Mouse (Mus musculus) CD4-positive, CD25-positive, alpha-beta regulatory T cell, adult 2 months (primary cell): ENCODE measurements around the gene Oxct2b.
"Not testable (repeated sequence)": the region's sequence is repeated elsewhere in the genome, so short reads cannot be mapped to it uniquely, and the experiment has no call there.

ENCODE experiments used
- DNase-seq: peaks from one replicate; pipeline ENCODE4 v3.0.0-alpha.2; 2012; ENCODE audit warnings: low read depth, low spot score

Gene Oxct2b

DNA sequence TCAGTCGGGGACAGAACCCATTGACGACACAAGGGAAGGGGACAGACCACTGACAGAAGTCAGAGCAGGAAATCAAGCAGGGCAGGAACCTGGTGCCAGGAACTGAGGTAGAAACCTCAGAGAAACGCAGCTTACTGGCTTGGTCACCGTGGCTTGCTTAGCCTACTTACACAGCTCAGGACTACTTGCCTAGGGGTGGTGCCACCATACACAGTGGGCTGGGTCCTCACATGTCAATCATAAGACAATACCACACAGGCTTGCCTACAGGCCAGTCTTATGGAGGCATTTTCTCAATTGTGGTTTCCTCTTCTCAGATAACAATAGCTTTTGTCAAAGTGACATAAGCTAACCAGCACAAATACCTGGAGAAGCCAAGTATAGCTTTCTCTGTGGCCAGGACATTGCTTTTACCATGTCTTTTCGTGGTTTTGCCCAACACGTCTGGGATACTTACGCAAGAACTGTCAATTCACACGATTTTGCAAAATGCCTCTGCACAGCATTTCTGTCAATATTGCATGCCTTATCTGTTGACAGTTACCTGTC is 3.8 kb upstream of the Oxct2b start:
- DNase-seq: no peak

DNA sequence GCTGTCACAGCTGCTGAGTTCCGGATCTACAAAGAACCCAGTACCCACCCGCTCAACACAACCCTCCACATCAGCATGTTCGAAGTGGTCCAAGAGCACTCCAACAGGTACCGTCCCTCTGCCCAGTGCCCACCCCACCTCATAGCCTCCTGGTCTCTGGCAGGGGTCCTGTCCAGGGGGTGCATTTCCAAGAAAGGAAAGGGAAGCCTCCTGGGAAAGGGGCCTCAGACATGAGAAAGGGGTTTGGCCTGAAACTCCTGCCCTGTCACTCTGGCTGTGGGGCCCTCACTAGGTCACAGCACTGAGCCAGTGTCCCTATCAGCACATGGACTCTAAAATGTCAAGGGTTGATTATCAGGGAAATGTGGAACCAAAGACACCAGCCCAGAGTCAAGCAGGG is 1.4 kb upstream of the Oxct2b start:
- not testable (repeated sequence) for DNase-seq

- DNase-seq: not testable (repeated sequence)
Observed at GRCm38 (mm10) chr4:123116640-123117039, 574 bp downstream of the Oxct2b start.

- DNase-seq: no peak
Observed at GRCm38 (mm10) chr4:123121286-123121685, 5.2 kb downstream of the Oxct2b start.

- DNase-seq: no peak
Observed at GRCm38 (mm10) chr4:123126626-123127025, 10.6 kb downstream of the Oxct2b start.

GRCm38 (mm10) chr4:123127051-123127450 is 11.0 kb downstream of the Oxct2b start:
- DNase-seq: no peak

DNA sequence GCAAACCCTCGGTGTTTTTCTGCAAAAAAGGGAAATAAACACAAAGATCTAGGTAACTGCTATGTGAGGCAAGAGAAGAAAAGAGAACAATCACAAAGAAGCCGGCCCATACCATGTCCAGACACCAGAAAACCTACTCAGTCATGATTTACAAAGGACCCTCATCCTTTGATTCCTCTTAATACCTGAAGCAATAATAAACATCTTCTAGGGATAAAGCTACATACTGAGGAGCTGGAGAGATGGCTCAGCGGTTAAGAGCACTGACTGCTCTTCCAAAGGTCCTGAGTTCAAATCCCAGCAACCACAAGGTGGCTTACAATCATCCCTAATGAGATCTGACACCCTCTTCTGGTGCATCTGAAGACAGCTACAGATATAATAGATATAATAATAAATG is 21.5 kb downstream of the Oxct2b start:
- DNase-seq: no peak

DNA sequence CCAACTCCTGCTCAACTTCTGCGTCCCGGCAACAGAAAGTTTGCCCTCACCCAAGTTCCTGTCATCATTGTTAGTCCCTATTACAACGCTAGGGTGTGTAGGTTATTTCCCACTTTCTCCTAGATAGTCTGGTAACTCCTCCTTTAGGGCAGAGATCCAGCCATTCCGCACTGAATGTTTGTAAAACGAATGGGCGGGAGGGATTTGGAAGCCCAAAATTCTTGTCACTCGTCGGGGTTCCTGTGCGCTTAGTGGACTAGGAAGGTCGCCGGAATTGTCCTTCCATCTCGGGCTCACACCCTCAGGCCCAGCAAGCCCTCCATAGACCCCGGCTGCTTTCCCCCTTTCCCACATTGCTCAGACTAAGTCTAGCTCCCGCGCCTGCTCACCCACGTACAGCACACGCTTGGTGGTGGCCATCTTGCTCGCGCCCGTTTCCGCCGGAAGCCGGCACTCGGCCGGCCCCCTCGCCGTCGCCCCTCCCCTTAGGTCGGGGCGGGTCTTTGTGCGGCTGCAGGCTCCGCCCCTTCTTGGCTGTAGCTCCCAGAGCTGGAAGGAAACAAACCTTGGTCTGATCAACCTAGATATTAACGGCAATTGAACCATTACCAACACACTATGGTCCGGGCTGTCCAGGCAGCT is 23.6 kb downstream of the Oxct2b start, which contains the start of gene Ppie:
TSS of gene Ppie (minus strand) at position 439 of the 642 bp plus-strand sequence.
- peak; percentile 94 for DNase-seq

GRCm38 (mm10) chr4:123147446-123148150 is 31.5 kb downstream of the Oxct2b start:
- DNase-seq: peak; percentile 12

DNA sequence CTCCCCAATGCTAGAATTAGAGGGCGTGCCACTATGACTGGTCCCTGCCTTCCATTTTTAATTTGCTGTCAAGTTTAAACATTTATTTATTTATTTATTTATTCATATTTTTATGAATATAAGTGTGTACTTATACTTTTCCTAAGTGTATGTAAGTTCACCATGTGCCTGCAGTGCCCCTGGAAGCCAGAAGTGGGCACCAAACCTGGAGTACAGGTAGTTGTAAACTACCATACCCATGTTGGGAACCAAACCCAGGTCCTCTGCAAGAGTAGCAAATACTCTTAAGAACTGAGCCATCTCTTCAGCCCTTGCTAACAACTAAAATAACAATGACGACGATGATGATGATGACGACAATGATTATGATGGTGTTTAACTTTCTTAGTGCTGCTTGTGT is 35.9 kb downstream of the Oxct2b start:
- no peak for DNase-seq

DNA sequence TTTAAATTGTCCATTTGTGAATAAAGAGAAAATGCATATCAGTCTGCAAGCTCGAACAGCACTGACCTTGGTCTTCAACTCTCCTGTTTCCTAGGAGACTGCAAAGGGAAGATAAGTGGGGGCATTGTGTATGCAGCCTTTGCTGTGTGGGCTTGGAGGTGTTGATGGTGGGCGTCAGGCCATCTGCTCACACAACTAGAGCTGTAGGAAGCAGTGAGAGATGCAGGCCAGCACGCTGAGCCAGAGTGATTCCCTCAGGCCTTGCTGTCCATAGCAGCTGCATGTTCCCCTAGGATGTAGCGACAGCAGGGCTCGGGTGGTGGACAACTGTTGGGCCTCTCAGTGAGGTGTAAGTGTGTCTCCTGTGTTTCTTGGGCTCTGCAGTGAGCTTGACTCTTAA is 36.9 kb downstream of the Oxct2b start:
- DNase-seq: no peak

- DNase-seq: peak; percentile 49
Observed at GRCm38 (mm10) chr4:123155004-123155403, 38.9 kb downstream of the Oxct2b start.

GRCm38 (mm10) chr4:123155427-123155826 is 39.4 kb downstream of the Oxct2b start:
- no peak for DNase-seq

DNA sequence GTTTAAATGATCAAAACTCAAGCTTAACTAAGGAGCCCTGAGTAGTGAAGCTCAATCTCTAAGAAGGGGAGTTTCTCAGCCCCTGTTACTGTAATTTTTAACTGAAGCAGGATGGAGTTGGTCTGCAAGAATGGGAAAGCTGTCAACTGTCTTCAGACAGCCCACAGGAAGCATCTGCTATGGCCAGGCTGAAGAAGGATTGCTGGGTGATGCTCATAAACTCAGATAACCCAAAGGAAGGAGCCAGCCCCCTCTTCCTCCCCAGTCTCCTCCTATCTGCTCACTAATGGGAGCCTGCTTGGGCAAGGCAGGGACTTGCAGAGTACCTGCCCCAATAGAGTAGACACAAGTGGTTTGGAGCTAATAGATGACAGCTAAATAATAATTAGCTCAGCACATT is 39.8 kb downstream of the Oxct2b start:
- no peak for DNase-seq

GRCm38 (mm10) chr4:123160571-123160970 is 44.5 kb downstream of the Oxct2b start:
- DNase-seq: no peak

DNA sequence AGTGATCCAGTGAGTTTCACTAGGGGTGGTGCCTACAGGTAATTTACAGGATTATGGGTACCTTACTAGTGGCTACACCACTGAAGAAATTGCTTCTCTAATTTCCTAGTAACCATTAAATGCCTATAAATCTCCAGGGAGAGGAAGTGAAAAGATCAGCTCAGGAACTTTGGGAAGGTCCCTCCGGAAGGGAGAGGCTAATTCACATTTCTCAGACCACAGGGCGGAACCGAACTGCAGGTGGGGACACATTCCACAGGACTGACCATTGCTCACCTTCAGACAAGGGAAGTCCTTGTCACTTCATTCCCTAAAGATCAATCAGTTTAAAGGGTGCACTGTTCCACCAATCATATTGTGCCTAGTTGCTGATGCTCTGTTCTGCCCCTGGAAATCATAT is 45.2 kb downstream of the Oxct2b start:
- DNase-seq: not testable (repeated sequence)

DNA sequence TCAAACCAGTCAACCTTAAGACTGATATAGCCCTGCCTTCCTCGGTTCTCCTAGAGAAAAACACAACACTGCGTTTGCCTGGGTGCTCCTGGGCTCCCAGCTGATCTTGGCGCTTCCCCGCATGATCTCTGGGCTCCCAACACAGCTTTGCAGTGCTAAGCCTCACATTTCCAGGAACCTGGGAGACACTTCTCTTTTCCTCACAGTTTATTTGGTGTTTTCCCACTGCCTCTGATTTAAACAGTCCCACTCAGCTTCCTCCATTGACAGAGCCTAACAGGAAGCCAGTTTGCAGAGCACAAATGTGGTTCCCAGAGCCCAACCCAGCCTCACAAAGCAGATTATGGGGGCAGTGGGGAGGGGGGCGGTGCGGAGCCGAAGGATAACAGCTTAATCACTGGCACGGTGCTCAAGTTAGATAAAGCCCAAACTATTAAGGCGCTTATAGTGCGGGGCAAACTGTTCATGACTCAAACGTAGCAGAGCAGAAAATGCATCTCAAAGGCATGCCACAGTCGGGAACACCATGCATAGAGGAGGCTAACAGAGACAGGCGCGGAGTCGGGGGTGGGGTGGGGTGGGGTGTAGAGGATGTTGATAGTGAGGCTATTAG is 46.3 kb downstream of the Oxct2b start:
- no peak for DNase-seq

- DNase-seq: no peak
Observed at GRCm38 (mm10) chr4:123164157-123164556, 48.1 kb downstream of the Oxct2b start.
